Mouse (Mus musculus) left cerebral cortex, postnatal 25 days (tissue): ENCODE measurements at regions not wholly inside any gene's neighbourhood (a gene's known extent, or its start where the extent isn't known, plus 50 kb on each side); places are given as distances from the start of the nearest gene placed in this dataset.

Source experiments
- DNase-seq, 2 experiments: peaks; one replicate each; pipeline ENCODE4 v3.0.0; 2022; ENCODE audit warnings: low spot score in 2 of 2, mixed read lengths in 1 of 2
- intact Hi-C: fragments of 180-260 bp; cut with DNase I; formaldehyde crosslinking; loops from one replicate; pipeline ENCODE4 v1.15.1; 2025

GRCm38 (mm10) chr3:51075219-51075920 is 148.9 kb upstream of the Noct start:
- DNase-seq = no peak
- intact Hi-C loops = no loop called here

- intact Hi-C loops = no loop called here
- DNase-seq = no peak
Measured at GRCm38 (mm10) chr3:51078459-51078858, 145.8 kb upstream of the Noct start.

GRCm38 (mm10) chr3:51080415-51080814 is 143.8 kb upstream of the Noct start:
- DNase-seq = no peak
- intact Hi-C loops = no loop called here

GRCm38 (mm10) chr3:51080855-51081254 is 143.4 kb upstream of the Noct start:
- DNase-seq = no peak
- intact Hi-C loops = no loop called here

- no peak for DNase-seq
- intact Hi-C loops = no loop called here
Measured at GRCm38 (mm10) chr3:51082831-51083575, 141.2 kb upstream of the Noct start.

- no peak for DNase-seq
- intact Hi-C loops = no loop called here
Measured at GRCm38 (mm10) chr3:51083583-51083982, 140.7 kb upstream of the Noct start.

- DNase-seq = no peak
Measured at GRCm38 (mm10) chr3:51086441-51086849, 137.8 kb upstream of the Noct start.

GRCm38 (mm10) chr3:51087076-51087475 is 137.2 kb upstream of the Noct start:
- intact Hi-C loops = no loop called here
- no peak for DNase-seq

More at GRCm38 (mm10) chr3:51086441-51086849, 137.8 kb upstream of the Noct start:
- intact Hi-C loops = no loop called here

- no peak for DNase-seq
- intact Hi-C loops = no loop called here
Measured at GRCm38 (mm10) chr3:51089036-51089669, 135.1 kb upstream of the Noct start.

- intact Hi-C loops = no loop called here
Measured at GRCm38 (mm10) chr3:51091478-51091877, 132.8 kb upstream of the Noct start.

GRCm38 (mm10) chr3:51092079-51093028 is 131.9 kb upstream of the Noct start:
- intact Hi-C loops = no loop called here
- DNase-seq = peak in 1 of 2 experiments; percentile 31

More at GRCm38 (mm10) chr3:51091478-51091877, 132.8 kb upstream of the Noct start:
- DNase-seq = no peak

GRCm38 (mm10) chr3:51095847-51096447 is 128.3 kb upstream of the Noct start:
- intact Hi-C loops = loop anchor here (2.0 to 5.0 kb wide), 3 partner anchors 111 to 181 kb away; no protein-coding TSS in a partner anchor
- peak; percentile 67 to 89 for DNase-seq

- intact Hi-C loops = loop anchor here (2.0 to 5.0 kb wide), 3 partner anchors 112 to 182 kb away; no protein-coding TSS in a partner anchor
- no peak for DNase-seq
Measured at GRCm38 (mm10) chr3:51096545-51096944, 127.7 kb upstream of the Noct start.

GRCm38 (mm10) chr3:51097362-51097761 is 126.9 kb upstream of the Noct start:
- peak; percentile 55 to 91 for DNase-seq
- intact Hi-C loops = loop anchor here (2.0 to 5.0 kb wide), 3 partner anchors 113 to 183 kb away; no protein-coding TSS in a partner anchor

- no peak for DNase-seq
- intact Hi-C loops = loop anchor here (5.0 kb wide), 1 partner anchor 168 kb away; no protein-coding TSS in a partner anchor
Measured at GRCm38 (mm10) chr3:51099966-51100365, 124.3 kb upstream of the Noct start.

GRCm38 (mm10) chr3:51108639-51109202 is 115.5 kb upstream of the Noct start:
- intact Hi-C loops = no loop called here
- DNase-seq = no peak

- DNase-seq = no peak
- intact Hi-C loops = no loop called here
Measured at GRCm38 (mm10) chr3:51111241-51111640, 113.0 kb upstream of the Noct start.

GRCm38 (mm10) chr3:51112351-51112750 is 111.9 kb upstream of the Noct start:
- DNase-seq = no peak
- intact Hi-C loops = no loop called here
